Mouse (Mus musculus): Measurements from ENCODE around the gene Csad. TPM values are rescaled to one million over a fixed set of nuclear protein-coding genes. Genes with fewer than 3 reads are reported as not detected.

Csad gene
- polyA plus RNA-seq (2011; ENCODE audit: insufficient read length, low read depth, missing spikeins), result 36.5 and 42.7 TPM in 2 replicates

GRCm38 (mm10) chr15:102204674-102205505 lies at the start of gene Csad:
Gene Csad, minus strand, starts transcription at chr15:102204724.
- peak within 1 kb of the TSS; percentile 98 for H3K4me3 ChIP-seq (ENCODE audit: insufficient read depth, low read length)

GRCm38 (mm10) chr15:102250521-102250920 lies 46.0 kb upstream of the Csad start:
- Histone ChIP-seq H3K4me1 (ENCODE audit: control insufficient read depth, insufficient read depth, low read length) (peaks cover 9% of the 10 kb centered on the region), H3K27ac (ENCODE audit: insufficient read depth, low read length) (no peak overlapping the region), H3K4me3 (ENCODE audit: insufficient read depth, low read length) (no peak overlapping the region)
- TF ChIP-seq CTCF (IDR thresholded peaks at IDR 0.05; ENCODE audit: borderline replicate concordance, insufficient read depth, low read length) (no peak), POLR2A (IDR thresholded peaks at IDR 0.05; ENCODE audit: low read depth, low read length) (no peak)

More at GRCm38 (mm10) chr15:102204674-102205505, at the start of gene Csad:
- TF ChIP-seq CTCF (IDR thresholded peaks at IDR 0.05; ENCODE audit: borderline replicate concordance, insufficient read depth, low read length), result no peak
- no peak for TF ChIP-seq POLR2A (IDR thresholded peaks at IDR 0.05; ENCODE audit: low read depth, low read length)
- peaks cover 7% of the 10 kb centered on the region for H3K4me1 ChIP-seq (ENCODE audit: control insufficient read depth, insufficient read depth, low read length)
- H3K27ac ChIP-seq (ENCODE audit: insufficient read depth, low read length), result peak within 1 kb of the TSS; percentile 92

GRCm38 (mm10) chr15:102249967-102250366 lies 45.4 kb upstream of the Csad start:
- Histone ChIP-seq H3K4me1 (ENCODE audit: control insufficient read depth, insufficient read depth, low read length) (peaks cover 9% of the 10 kb centered on the region), H3K27ac (ENCODE audit: insufficient read depth, low read length) (peak overlapping the region; percentile 96), H3K4me3 (ENCODE audit: insufficient read depth, low read length) (no peak overlapping the region)
- TF ChIP-seq CTCF (IDR thresholded peaks at IDR 0.05; ENCODE audit: borderline replicate concordance, insufficient read depth, low read length), result no peak
- no peak for TF ChIP-seq POLR2A (IDR thresholded peaks at IDR 0.05; ENCODE audit: low read depth, low read length)

GRCm38 (mm10) chr15:102249251-102249691 lies 44.7 kb upstream of the Csad start:
- no peak for TF ChIP-seq CTCF (IDR thresholded peaks at IDR 0.05; ENCODE audit: borderline replicate concordance, insufficient read depth, low read length)
- peak; percentile 18; the same call in 1 of the 2 replicates for TF ChIP-seq POLR2A (IDR thresholded peaks at IDR 0.05; ENCODE audit: low read depth, low read length)
- H3K27ac ChIP-seq (ENCODE audit: insufficient read depth, low read length), result peak overlapping the region; percentile 96
- no peak overlapping the region; the same call in 1 of the 2 replicates for H3K4me3 ChIP-seq (ENCODE audit: insufficient read depth, low read length)
- H3K4me1 ChIP-seq (ENCODE audit: control insufficient read depth, insufficient read depth, low read length), result peaks cover 9% of the 10 kb centered on the region

- Histone ChIP-seq H3K4me3 (ENCODE audit: insufficient read depth, low read length) (no peak overlapping the region; the same call in 1 of the 2 replicates), H3K27ac (ENCODE audit: insufficient read depth, low read length) (peak overlapping the region; percentile 96), H3K4me1 (ENCODE audit: control insufficient read depth, insufficient read depth, low read length) (peaks cover 14% of the 10 kb centered on the region)
- TF ChIP-seq CTCF (IDR thresholded peaks at IDR 0.05; ENCODE audit: borderline replicate concordance, insufficient read depth, low read length) (no peak), POLR2A (IDR thresholded peaks at IDR 0.05; ENCODE audit: low read depth, low read length) (no peak)
Measured at GRCm38 (mm10) chr15:102248812-102249191, 44.3 kb upstream of the Csad start.

- Histone ChIP-seq H3K27ac (ENCODE audit: insufficient read depth, low read length) (peak overlapping the region; percentile 96), H3K4me3 (ENCODE audit: insufficient read depth, low read length) (peak overlapping the region; percentile 12; the same call in 1 of the 2 replicates), H3K4me1 (ENCODE audit: control insufficient read depth, insufficient read depth, low read length) (peaks cover 14% of the 10 kb centered on the region)
- TF ChIP-seq POLR2A (IDR thresholded peaks at IDR 0.05; ENCODE audit: low read depth, low read length) (peak; percentile 44; the same call in 1 of the 2 replicates), CTCF (IDR thresholded peaks at IDR 0.05; ENCODE audit: borderline replicate concordance, insufficient read depth, low read length) (no peak)
Measured at GRCm38 (mm10) chr15:102248131-102248811, 43.7 kb upstream of the Csad start.

- TF ChIP-seq CTCF (IDR thresholded peaks at IDR 0.05; ENCODE audit: borderline replicate concordance, insufficient read depth, low read length) (no peak), POLR2A (IDR thresholded peaks at IDR 0.05; ENCODE audit: low read depth, low read length) (peak; percentile 47)
- H3K27ac ChIP-seq (ENCODE audit: insufficient read depth, low read length), result peak overlapping the region; percentile 96
- H3K4me1 ChIP-seq (ENCODE audit: control insufficient read depth, insufficient read depth, low read length), result peaks cover 17% of the 10 kb centered on the region
- H3K4me3 ChIP-seq (ENCODE audit: insufficient read depth, low read length), result peak overlapping the region; percentile 31
Measured at GRCm38 (mm10) chr15:102247252-102248130, 43.0 kb upstream of the Csad start.

GRCm38 (mm10) chr15:102246866-102247251 lies 42.3 kb upstream of the Csad start:
- TF ChIP-seq CTCF (IDR thresholded peaks at IDR 0.05; ENCODE audit: borderline replicate concordance, insufficient read depth, low read length) (no peak), POLR2A (IDR thresholded peaks at IDR 0.05; ENCODE audit: low read depth, low read length) (peak; percentile 49; the same call in 1 of the 2 replicates)
- Histone ChIP-seq H3K4me3 (ENCODE audit: insufficient read depth, low read length) (peak overlapping the region; percentile 67), H3K27ac (ENCODE audit: insufficient read depth, low read length) (peak overlapping the region; percentile 91), H3K4me1 (ENCODE audit: control insufficient read depth, insufficient read depth, low read length) (peaks cover 17% of the 10 kb centered on the region)
